Mouse (Mus musculus) retina, postnatal 7 days (tissue): ENCODE results near the gene Gm10147.
"Not testable (repeated sequence)": the region's sequence is repeated elsewhere in the genome, so short reads cannot be mapped to it uniquely, and the experiment has no call there.

Experiments
- DNase-seq: peaks from one replicate; pipeline ENCODE4 v3.0.0-alpha.2; 2012; ENCODE audit warnings: low read depth, low spot score

The Gm10147 gene

GRCm38 (mm10) chrX:28607742-28608141 lies at the start of gene Gm10147:
TSS of gene Gm10147 (minus strand) at chrX:28607842.
- not testable (repeated sequence) for DNase-seq
